8 mouse cellular contexts compared by ENCODE assay signal in the genomic region with DNA sequence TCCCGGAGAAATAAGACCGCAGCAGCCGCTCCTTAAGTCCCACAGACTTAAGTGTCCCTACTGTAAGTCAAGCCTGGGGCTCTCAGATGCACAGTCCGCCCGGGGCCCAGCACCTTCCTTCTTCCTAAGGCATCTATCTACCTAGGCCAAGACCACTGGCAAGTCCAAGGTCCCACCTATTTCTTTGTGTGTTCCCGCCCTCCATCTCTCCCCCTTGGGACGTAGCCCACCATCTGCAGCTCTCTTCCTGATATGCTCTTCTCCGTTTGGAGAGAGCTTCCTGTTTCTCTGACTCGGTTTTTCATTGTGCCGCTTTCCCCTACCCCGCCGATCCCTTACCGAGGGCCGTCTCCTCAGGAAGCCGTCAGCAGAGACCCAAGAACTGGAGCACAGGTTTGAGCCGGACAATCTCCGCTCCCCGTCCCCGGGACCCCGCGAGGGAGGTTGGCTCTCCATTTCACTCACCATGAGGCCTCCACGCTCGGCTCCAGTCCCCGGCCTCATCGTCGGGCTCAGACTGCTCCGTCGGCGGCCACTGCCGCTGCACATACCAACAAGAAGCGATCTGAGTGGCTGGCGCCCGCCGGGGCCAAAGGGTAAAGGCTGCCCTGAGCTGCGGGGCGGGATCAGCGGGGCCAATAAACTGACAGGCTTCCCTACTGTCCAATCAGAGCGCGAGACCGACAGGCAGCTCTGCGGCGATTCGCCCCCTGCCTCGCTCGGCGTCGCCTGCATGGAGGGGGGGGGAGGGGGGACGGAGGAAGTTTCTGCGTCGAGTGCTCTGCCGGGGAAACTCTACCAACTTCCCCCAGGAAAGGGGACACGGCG. TPM values are rescaled to one million over a fixed set of nuclear protein-coding genes. Genes with fewer than 3 reads are reported as not detected.
A peak's percentile ranks its signal among the peaks of the same experiment; 100 is the strongest.
DNase-seq lines count a peak whose midpoint lies in the region; ATAC-seq lines count a peak whose summit lies in the region.

A gene (minus strand): TSS at position 601 of the 828 bp plus-strand sequence.

- H3K36me3 ChIP-seq in heart, embryonic 14.5 days (ENCODE audit: control insufficient read depth, insufficient read depth, low read length): peaks cover 45% of the 10 kb centered on the region
- H3K36me3 ChIP-seq in liver, embryonic 13.5 days: peaks cover 26% of the 10 kb centered on the region
- H3K36me3 ChIP-seq in stomach, embryonic 16.5 days (ENCODE audit: control insufficient read depth, insufficient read depth, low read length): 0 out of 2 replicates have a peak, but pooled peaks cover 4% of the 10 kb centered on the region

- no peaks in the 10 kb centered on the region for H3K27me3 ChIP-seq in heart, embryonic 14.5 days (ENCODE audit: control insufficient read depth, insufficient read depth, low read length)
- no peaks in the 10 kb centered on the region for H3K27me3 ChIP-seq in liver, embryonic 13.5 days
- H3K27me3 ChIP-seq in stomach, embryonic 16.5 days (ENCODE audit: control insufficient read depth, insufficient read depth, low read length): no peaks in the 10 kb centered on the region

- peak; percentile 97 for DNase-seq in c-Kit-negative CD71-positive TER-119-positive erythroid progenitor cells, embryonic 14.5 days (ENCODE audit: low read depth, low spot score)
- peak; percentile 97 for DNase-seq in fibroblast of lung, adult 2 months (ENCODE audit: low read depth)
- DNase-seq in kidney, postnatal 14 days: peak; percentile 99
- DNase-seq in liver, embryonic 13.5 days: peak; percentile 99
- peak; percentile 100 for DNase-seq in neural tube, embryonic 10.5 days (ENCODE audit: extremely low spot score, low spot score)

- H3K4me3 ChIP-seq in heart, embryonic 14.5 days (ENCODE audit: control insufficient read depth in 1 of 2, insufficient read depth in 1 of 2, low read depth in 1 of 2, low read length in 2 of 2): peak within 1 kb of the TSS; percentile 84 to 94
- peak within 1 kb of the TSS; percentile 84 for H3K4me3 ChIP-seq in liver, embryonic 13.5 days (replicated peaks)
- peak within 1 kb of the TSS; percentile 93 for H3K4me3 ChIP-seq in stomach, embryonic 16.5 days (replicated peaks; ENCODE audit: low read length)

- WGBS in heart, embryonic 14.5 days: under 1% methylated on average over 52 of the region's 53 CpGs
- WGBS in liver, embryonic 13.5 days (ENCODE audit: insufficient replicate concordance): under 1% methylated on average over 52 of the region's 53 CpGs
- under 1% methylated on average over 53 of the region's 53 CpGs for WGBS in stomach, embryonic 16.5 days

- peak within 1 kb of the TSS; percentile 97 for H3K27ac ChIP-seq in heart, embryonic 14.5 days (replicated peaks in 1 of 2; ENCODE audit: control insufficient read depth in 1 of 2, insufficient read depth in 1 of 2, low read depth in 2 of 2, low read length in 2 of 2)
- H3K27ac ChIP-seq in liver, embryonic 13.5 days: peak within 1 kb of the TSS; percentile 94
- peak within 1 kb of the TSS; percentile 98 for H3K27ac ChIP-seq in stomach, embryonic 16.5 days (ENCODE audit: low read length)

- peaks cover 4 to 12% of the 10 kb centered on the region in 2 experiments for H3K4me1 ChIP-seq in heart, embryonic 14.5 days (ENCODE audit: control insufficient read depth in 2 of 2, insufficient read depth in 2 of 2, low read length in 2 of 2)
- H3K4me1 ChIP-seq in liver, embryonic 13.5 days (replicated peaks): peaks cover 32% of the 10 kb centered on the region
- peaks cover 6% of the 10 kb centered on the region for H3K4me1 ChIP-seq in stomach, embryonic 16.5 days (ENCODE audit: control insufficient read depth, insufficient read depth, low read length)

- no peaks in the 10 kb centered on the region for H3K9me3 ChIP-seq in heart, embryonic 14.5 days (ENCODE audit: control insufficient read depth, low read length)
- H3K9me3 ChIP-seq in liver, embryonic 13.5 days (replicated peaks): no peaks in the 10 kb centered on the region
- no peaks in the 10 kb centered on the region for H3K9me3 ChIP-seq in stomach, embryonic 16.5 days (replicated peaks; ENCODE audit: control insufficient read depth, low read length)

- peak within 1 kb of the TSS; percentile 92 for H3K4me2 ChIP-seq in heart, embryonic 14.5 days (ENCODE audit: low read length)
- peak within 1 kb of the TSS; percentile 81 for H3K4me2 ChIP-seq in liver, embryonic 13.5 days
- peak within 1 kb of the TSS; percentile 75 for H3K4me2 ChIP-seq in stomach, embryonic 16.5 days (ENCODE audit: low read depth, low read length)

- peak; percentile 88 for ATAC-seq in CD4-positive, CD25-positive, alpha-beta regulatory T cell, adult 4 months
- ATAC-seq in heart, embryonic 14.5 days (ENCODE audit: insufficient number of reproducible peaks, insufficient read depth, low FRiP score, low read depth): peak; percentile 96
- peak; percentile 92 for ATAC-seq in liver, embryonic 13.5 days (ENCODE audit: low read depth)
- ATAC-seq in stomach, embryonic 16.5 days (ENCODE audit: insufficient read depth, low FRiP score): peak; percentile 98

- H3K9ac ChIP-seq in heart, embryonic 14.5 days (ENCODE audit: low read length): peak within 1 kb of the TSS; percentile 90
- H3K9ac ChIP-seq in liver, embryonic 13.5 days: peak within 1 kb of the TSS; percentile 91
- peak within 1 kb of the TSS; percentile 89 for H3K9ac ChIP-seq in stomach, embryonic 16.5 days (ENCODE audit: low read length)

RNA-seq across cellular contexts. Expression of the gene that starts here (rescaled TPM):
- polyA plus RNA-seq in CD4-positive, CD25-positive, alpha-beta regulatory T cell, adult 4 months (2017; shearing (Covaris generic)): 100 to 1,000 TPM; 139 to 175 TPM
- polyA plus RNA-seq in heart, embryonic 14.5 days (2014; fragmentation: Nextera tagmentation; extraction: Ambion mirVana): 93.0 and 101 TPM in 2 replicates
- polyA plus RNA-seq in liver, embryonic 13.5 days (2015; fragmentation: Nextera tagmentation; extraction: Ambion mirVana): 93.5 and 101 TPM in 2 replicates
- 114 and 116 TPM in 2 replicates for polyA plus RNA-seq in stomach, embryonic 16.5 days (2015; fragmentation: Nextera tagmentation; extraction: Ambion mirVana)

Comparison
In these comparisons a context has a peak if more than half of its experiments do, and no peak if none do; other contexts are left out.
1. Peak in every context shown above with its lines: DNase-seq, ATAC-seq, H3K4me3 ChIP-seq and H3K27ac ChIP-seq.